ENCODE assay signal across 7 mouse cellular contexts in genomic region chr7:35117761-35118098, GRCm38 (mm10). TPM values are rescaled to one million over a fixed set of nuclear protein-coding genes. Genes with fewer than 3 reads are reported as not detected.
DNase-seq lines count a peak whose midpoint lies in the region; ATAC-seq and TF ChIP-seq lines count a peak whose summit lies in the region.

No protein-coding gene starts in this region.

- under 1% methylated on average over 25 of the region's 25 CpGs for WGBS in lung, postnatal 0 days
- 1% methylated on average over 25 of the region's 25 CpGs for WGBS in forebrain, embryonic 14.5 days
- WGBS in liver, embryonic 11.5 days: 1% methylated on average over 25 of the region's 25 CpGs
- WGBS in stomach, postnatal 0 days: 2% methylated on average over 25 of the region's 25 CpGs

- no peaks in the 10 kb centered on the region for H3K27me3 ChIP-seq in lung, postnatal 0 days (replicated peaks; ENCODE audit: insufficient read depth, low read length)
- peaks cover 64% of the 10 kb centered on the region for H3K27me3 ChIP-seq in forebrain, embryonic 14.5 days (replicated peaks; ENCODE audit: control insufficient read depth, insufficient read depth, low read length)
- peaks cover 70% of the 10 kb centered on the region for H3K27me3 ChIP-seq in liver, embryonic 11.5 days (replicated peaks; ENCODE audit: control insufficient read depth, insufficient read depth, low read length)
- H3K27me3 ChIP-seq in stomach, postnatal 0 days (ENCODE audit: control insufficient read depth, insufficient read depth, low read length): no peaks in the 10 kb centered on the region

- no peak for ATAC-seq in lung, postnatal 0 days
- ATAC-seq in forebrain, embryonic 14.5 days: no peak
- no peak for ATAC-seq in liver, embryonic 11.5 days (replicated peaks; ENCODE audit: low FRiP score)
- no peak for ATAC-seq in stomach, postnatal 0 days (ENCODE audit: low FRiP score, low TSS enrichment)

- H3K27ac ChIP-seq in lung, postnatal 0 days (ENCODE audit: low read length): peak overlapping the region; percentile 85
- H3K27ac ChIP-seq in forebrain, embryonic 14.5 days (ENCODE audit: low read depth, low read length): no peak overlapping the region
- peak overlapping the region; percentile 73; the same call in 1 of the 2 replicates for H3K27ac ChIP-seq in liver, embryonic 11.5 days (ENCODE audit: low read depth, low read length)
- peak overlapping the region; percentile 90 for H3K27ac ChIP-seq in stomach, postnatal 0 days (replicated peaks)

- peak overlapping the region; percentile 95 for H3K4me2 ChIP-seq in lung, postnatal 0 days (replicated peaks; ENCODE audit: low read depth, low read length)
- H3K4me2 ChIP-seq in forebrain, embryonic 14.5 days (ENCODE audit: low read length): peak overlapping the region; percentile 98
- H3K4me2 ChIP-seq in liver, embryonic 11.5 days: peak overlapping the region; percentile 87
- H3K4me2 ChIP-seq in stomach, postnatal 0 days (replicated peaks; ENCODE audit: low read depth): peak overlapping the region; percentile 95

- H3K4me1 ChIP-seq in lung, postnatal 0 days (ENCODE audit: insufficient read depth, low read depth, low read length): no peaks in the 10 kb centered on the region; the same call in 1 of the 2 replicates
- H3K4me1 ChIP-seq in forebrain, embryonic 14.5 days (ENCODE audit: control insufficient read depth, insufficient read depth, low read length): peaks cover 7% of the 10 kb centered on the region
- peaks cover 8% of the 10 kb centered on the region for H3K4me1 ChIP-seq in liver, embryonic 11.5 days (replicated peaks; ENCODE audit: control insufficient read depth, insufficient read depth, low read length)
- no peaks in the 10 kb centered on the region for H3K4me1 ChIP-seq in stomach, postnatal 0 days (replicated peaks; ENCODE audit: control insufficient read depth, insufficient read depth)

- TF ChIP-seq CTCF in lung, postnatal 0 days (IDR thresholded peaks at IDR 0.05): no peak
- no peak for TF ChIP-seq CTCF in stomach, postnatal 0 days (IDR thresholded peaks at IDR 0.05; ENCODE audit: low read depth)

- DNase-seq in lung, postnatal 0 days (ENCODE audit: low spot score): no peak
- DNase-seq in lung, postnatal 4 days: no peak
- no peak for DNase-seq in forebrain, embryonic 14.5 days (ENCODE audit: low spot score)
- no peak for DNase-seq in liver, embryonic 11.5 days (ENCODE audit: low spot score)
- no peak for DNase-seq in stomach, postnatal 0 days (ENCODE audit: low spot score)
- DNase-seq in spleen, adult 18-20 months: no peak
- no peak for DNase-seq in layer of hippocampus, adult 18-20 months (ENCODE audit: low spot score in 2 of 2)

- no peaks in the 10 kb centered on the region for H3K36me3 ChIP-seq in lung, postnatal 0 days (ENCODE audit: insufficient read depth, low read length)
- no peaks in the 10 kb centered on the region for H3K36me3 ChIP-seq in forebrain, embryonic 14.5 days (ENCODE audit: control insufficient read depth, insufficient read depth, low read length)
- H3K36me3 ChIP-seq in liver, embryonic 11.5 days (ENCODE audit: control insufficient read depth, insufficient read depth, low read length): no peaks in the 10 kb centered on the region
- H3K36me3 ChIP-seq in stomach, postnatal 0 days (ENCODE audit: control insufficient read depth, insufficient read depth, low read length): no peaks in the 10 kb centered on the region

- H3K9me3 ChIP-seq in lung, postnatal 0 days (ENCODE audit: low read length): no peaks in the 10 kb centered on the region
- no peaks in the 10 kb centered on the region for H3K9me3 ChIP-seq in forebrain, embryonic 14.5 days (replicated peaks; ENCODE audit: control insufficient read depth, low read length)
- no peaks in the 10 kb centered on the region for H3K9me3 ChIP-seq in liver, embryonic 11.5 days (ENCODE audit: control insufficient read depth, low read length)
- no peaks in the 10 kb centered on the region for H3K9me3 ChIP-seq in stomach, postnatal 0 days (ENCODE audit: control insufficient read depth, low read length)

- peak overlapping the region; percentile 75 for H3K4me3 ChIP-seq in lung, postnatal 0 days (ENCODE audit: low read depth, low read length)
- H3K4me3 ChIP-seq in forebrain, embryonic 14.5 days (ENCODE audit: low read depth, low read length): peak overlapping the region; percentile 48
- peak overlapping the region; percentile 62 for H3K4me3 ChIP-seq in liver, embryonic 11.5 days (ENCODE audit: low read depth, low read length)
- H3K4me3 ChIP-seq in stomach, postnatal 0 days (ENCODE audit: low read depth, low read length): peak overlapping the region; percentile 65

- TF ChIP-seq EP300 in lung, postnatal 0 days (IDR thresholded peaks at IDR 0.05): no peak
- no peak for TF ChIP-seq EP300 in stomach, postnatal 0 days (optimal IDR thresholded peaks at IDR 0.05)

- H3K9ac ChIP-seq in lung, postnatal 0 days (replicated peaks; ENCODE audit: low read depth): peak overlapping the region; percentile 43
- H3K9ac ChIP-seq in forebrain, embryonic 14.5 days (ENCODE audit: low read length): peak overlapping the region; percentile 56
- H3K9ac ChIP-seq in liver, embryonic 11.5 days (ENCODE audit: low read depth, low read length): peak overlapping the region; percentile 52
- H3K9ac ChIP-seq in stomach, postnatal 0 days (ENCODE audit: low read length): peak overlapping the region; percentile 68

RNA-seq across cellular contexts. Expression of gene Cebpa, which starts 1.4 kb away (rescaled TPM):
- 28.9 and 29.8 TPM in 2 replicates for polyA plus RNA-seq in lung, postnatal 0 days (2015; fragmentation: Nextera tagmentation; extraction: Ambion mirVana)
- 0.38 and 0.62 TPM in 2 replicates for polyA plus RNA-seq in forebrain, embryonic 14.5 days (2014; fragmentation: Nextera tagmentation; extraction: Ambion mirVana)
- polyA plus RNA-seq in liver, embryonic 11.5 days (2014; fragmentation: Nextera tagmentation; extraction: Ambion mirVana): 6.9 and 8.2 TPM in 2 replicates
- 8.8 and 11.3 TPM in 2 replicates for polyA plus RNA-seq in stomach, postnatal 0 days (2015; fragmentation: Nextera tagmentation; extraction: Ambion mirVana)
- total RNA-seq in layer of hippocampus, adult 18-20 months (2021): 10 to 100 TPM; 21.4 to 22.4 TPM
